Mouse (Mus musculus): ENCODE results near the gene Tpx2. TPM values are rescaled to one million over a fixed set of nuclear protein-coding genes. Genes with fewer than 3 reads are reported as not detected.

Gene Tpx2
- polyA plus RNA-seq, 1 experiment from 2014 or later, result 16.1 TPM

DNA sequence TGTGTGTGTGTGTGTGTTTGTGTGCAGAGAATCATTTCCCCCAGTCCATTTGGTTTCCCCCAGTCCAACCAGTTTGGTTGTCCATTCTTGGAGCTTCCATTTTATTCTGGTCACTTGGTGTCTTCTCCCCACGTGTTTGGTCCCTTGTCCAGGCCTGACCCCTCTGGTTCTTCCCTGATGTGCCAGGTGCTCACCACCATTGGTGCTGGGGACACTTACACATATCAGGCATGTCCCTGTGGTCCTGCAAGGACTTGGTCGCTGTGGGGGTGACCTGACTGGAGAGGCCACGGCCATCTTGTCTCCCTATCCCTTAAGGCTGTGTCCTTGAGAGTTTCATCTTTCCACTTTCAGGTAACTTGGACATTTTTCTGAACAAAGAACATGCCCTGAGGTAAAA lies 49.2 kb downstream of the Tpx2 start:
- WGBS, result 94% methylated on average over 3 of the region's 3 CpGs
- Histone ChIP-seq H3K36me3 (ENCODE audit: control insufficient read depth, insufficient read depth) (peaks cover 34% of the 10 kb centered on the region), H3K4me2 (replicated peaks; ENCODE audit: low read depth) (no peak overlapping the region), H3K4me1 (replicated peaks; ENCODE audit: control insufficient read depth, insufficient read depth, low read length) (no peaks in the 10 kb centered on the region), H3K9ac (ENCODE audit: low read depth, low read length) (no peak overlapping the region), H3K4me3 (ENCODE audit: low read depth, low read length) (no peak overlapping the region), H3K27me3 (replicated peaks; ENCODE audit: control insufficient read depth, insufficient read depth, low read length) (no peaks in the 10 kb centered on the region), H3K9me3 (ENCODE audit: control insufficient read depth) (no peaks in the 10 kb centered on the region), H3K27ac (ENCODE audit: low read depth, low read length) (no peak overlapping the region)
- ATAC-seq, result no peak
- TF ChIP-seq CTCF (IDR thresholded peaks at IDR 0.05; ENCODE audit: low read depth), result no peak

DNA sequence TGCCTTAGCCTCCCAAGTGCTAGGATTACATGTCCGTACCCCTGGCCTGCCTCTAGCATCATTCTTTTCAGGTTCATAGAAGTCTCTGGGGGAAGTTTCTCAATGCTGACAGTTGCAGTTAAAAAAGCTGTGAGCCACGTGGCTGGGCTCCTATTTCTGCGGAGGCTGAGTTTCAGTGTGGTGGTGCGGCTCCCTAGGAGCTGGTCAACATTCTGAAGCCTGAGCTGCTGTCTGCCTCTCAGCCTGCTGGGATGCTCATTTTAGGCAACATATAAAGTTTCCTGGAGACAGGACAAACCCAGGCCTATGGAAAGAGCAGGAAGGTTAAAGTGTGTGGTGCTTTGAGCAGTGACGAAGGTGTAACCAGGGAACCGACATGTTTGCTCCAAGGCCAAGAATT lies 51.2 kb downstream of the Tpx2 start:
- Histone ChIP-seq H3K4me1 (replicated peaks; ENCODE audit: control insufficient read depth, insufficient read depth, low read length) (no peaks in the 10 kb centered on the region), H3K27ac (ENCODE audit: low read depth, low read length) (no peak overlapping the region), H3K4me2 (replicated peaks; ENCODE audit: low read depth) (no peak overlapping the region), H3K36me3 (ENCODE audit: control insufficient read depth, insufficient read depth) (peaks cover 13% of the 10 kb centered on the region), H3K4me3 (ENCODE audit: low read depth, low read length) (no peak overlapping the region), H3K27me3 (replicated peaks; ENCODE audit: control insufficient read depth, insufficient read depth, low read length) (no peaks in the 10 kb centered on the region), H3K9me3 (ENCODE audit: control insufficient read depth) (no peaks in the 10 kb centered on the region), H3K9ac (ENCODE audit: low read depth, low read length) (no peak overlapping the region)
- ATAC-seq, result no peak
- 80% methylated on average over 6 of the region's 6 CpGs for WGBS
- TF ChIP-seq CTCF (IDR thresholded peaks at IDR 0.05; ENCODE audit: low read depth), result no peak

DNA sequence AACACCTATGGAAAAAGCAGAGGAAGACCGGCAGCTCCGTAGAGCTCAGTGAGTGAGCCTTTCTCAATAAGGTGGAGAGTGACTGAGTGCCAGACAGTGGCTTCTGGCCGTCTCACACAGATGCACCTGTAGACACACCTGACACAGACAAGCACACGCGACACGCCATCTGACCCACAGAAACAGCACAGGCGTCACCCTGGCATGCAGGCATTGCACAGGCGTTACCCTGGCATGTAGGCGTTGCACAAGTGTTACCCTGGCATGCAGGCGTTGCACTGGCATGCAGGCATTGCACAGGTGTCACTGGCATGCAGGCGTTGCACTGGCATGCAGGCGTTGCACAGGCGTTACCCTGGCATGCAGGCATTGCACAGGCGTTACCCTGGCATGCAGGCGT lies 53.5 kb downstream of the Tpx2 start:
- Histone ChIP-seq H3K9me3 (ENCODE audit: control insufficient read depth) (no peaks in the 10 kb centered on the region), H3K4me3 (ENCODE audit: low read depth, low read length) (no peak overlapping the region), H3K9ac (ENCODE audit: low read depth, low read length) (no peak overlapping the region), H3K27ac (ENCODE audit: low read depth, low read length) (no peak overlapping the region), H3K4me1 (replicated peaks; ENCODE audit: control insufficient read depth, insufficient read depth, low read length) (no peaks in the 10 kb centered on the region), H3K4me2 (replicated peaks; ENCODE audit: low read depth) (no peak overlapping the region), H3K36me3 (ENCODE audit: control insufficient read depth, insufficient read depth) (no peaks in the 10 kb centered on the region), H3K27me3 (replicated peaks; ENCODE audit: control insufficient read depth, insufficient read depth, low read length) (no peaks in the 10 kb centered on the region)
- 89% methylated on average over 15 of the region's 15 CpGs for WGBS
- TF ChIP-seq CTCF (IDR thresholded peaks at IDR 0.05; ENCODE audit: low read depth), result no peak
- ATAC-seq, result no peak

DNA sequence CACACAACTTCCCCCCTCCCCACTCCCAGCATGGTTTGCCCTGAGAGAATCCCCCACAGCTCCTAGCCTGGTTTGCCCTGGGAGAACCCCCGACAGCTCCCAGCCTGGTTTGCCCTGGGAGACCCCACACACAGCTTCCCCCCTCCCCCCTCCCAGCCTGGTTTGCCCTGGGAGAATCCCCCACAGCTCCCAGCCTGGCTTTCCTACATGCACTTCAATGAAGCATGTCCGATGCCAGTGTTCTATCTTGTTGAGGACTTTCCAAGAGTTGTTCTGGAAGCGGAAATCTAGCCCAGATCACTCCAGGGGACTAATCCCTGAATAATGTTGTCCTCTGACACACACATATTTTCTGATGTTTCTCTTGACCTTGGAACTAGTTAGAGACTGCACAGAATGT lies 54.9 kb downstream of the Tpx2 start:
- Histone ChIP-seq H3K4me2 (replicated peaks; ENCODE audit: low read depth) (no peak overlapping the region), H3K4me1 (replicated peaks; ENCODE audit: control insufficient read depth, insufficient read depth, low read length) (no peaks in the 10 kb centered on the region), H3K36me3 (ENCODE audit: control insufficient read depth, insufficient read depth) (no peaks in the 10 kb centered on the region), H3K27me3 (replicated peaks; ENCODE audit: control insufficient read depth, insufficient read depth, low read length) (no peaks in the 10 kb centered on the region), H3K4me3 (ENCODE audit: low read depth, low read length) (no peak overlapping the region), H3K9me3 (ENCODE audit: control insufficient read depth) (no peaks in the 10 kb centered on the region), H3K27ac (ENCODE audit: low read depth, low read length) (no peak overlapping the region), H3K9ac (ENCODE audit: low read depth, low read length) (no peak overlapping the region)
- WGBS, result 54% methylated on average over 3 of the region's 3 CpGs
- TF ChIP-seq CTCF (IDR thresholded peaks at IDR 0.05; ENCODE audit: low read depth), result no peak
- ATAC-seq, result no peak

DNA sequence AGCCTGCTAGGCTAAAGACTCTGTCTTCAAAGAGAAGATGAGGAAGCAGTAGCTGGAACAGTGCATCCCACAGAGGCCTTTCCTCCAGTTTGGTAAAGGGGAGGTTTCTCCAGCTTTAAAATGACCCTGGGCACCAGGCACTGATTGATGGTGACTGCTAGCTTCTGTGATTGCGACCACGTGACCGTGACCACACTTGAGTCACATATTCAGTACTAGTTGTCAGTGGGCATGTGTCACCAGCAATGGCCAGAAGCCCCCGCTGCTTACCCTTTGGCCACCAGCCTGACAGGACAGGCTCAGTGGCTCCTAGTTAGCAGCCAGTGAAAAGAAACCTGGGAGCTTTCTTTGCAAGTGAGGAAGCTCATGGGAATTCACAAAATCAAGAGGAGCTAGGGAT lies 55.8 kb downstream of the Tpx2 start:
- TF ChIP-seq CTCF (IDR thresholded peaks at IDR 0.05; ENCODE audit: low read depth), result no peak
- Histone ChIP-seq H3K9me3 (ENCODE audit: control insufficient read depth) (no peaks in the 10 kb centered on the region), H3K36me3 (ENCODE audit: control insufficient read depth, insufficient read depth) (no peaks in the 10 kb centered on the region), H3K4me2 (replicated peaks; ENCODE audit: low read depth) (no peak overlapping the region), H3K4me3 (ENCODE audit: low read depth, low read length) (no peak overlapping the region), H3K4me1 (replicated peaks; ENCODE audit: control insufficient read depth, insufficient read depth, low read length) (no peaks in the 10 kb centered on the region), H3K9ac (ENCODE audit: low read depth, low read length) (no peak overlapping the region), H3K27me3 (replicated peaks; ENCODE audit: control insufficient read depth, insufficient read depth, low read length) (no peaks in the 10 kb centered on the region), H3K27ac (ENCODE audit: low read depth, low read length) (no peak overlapping the region)
- 89% methylated on average over 4 of the region's 4 CpGs for whole genome bisulfite sequencing
- no peak for ATAC-seq

DNA sequence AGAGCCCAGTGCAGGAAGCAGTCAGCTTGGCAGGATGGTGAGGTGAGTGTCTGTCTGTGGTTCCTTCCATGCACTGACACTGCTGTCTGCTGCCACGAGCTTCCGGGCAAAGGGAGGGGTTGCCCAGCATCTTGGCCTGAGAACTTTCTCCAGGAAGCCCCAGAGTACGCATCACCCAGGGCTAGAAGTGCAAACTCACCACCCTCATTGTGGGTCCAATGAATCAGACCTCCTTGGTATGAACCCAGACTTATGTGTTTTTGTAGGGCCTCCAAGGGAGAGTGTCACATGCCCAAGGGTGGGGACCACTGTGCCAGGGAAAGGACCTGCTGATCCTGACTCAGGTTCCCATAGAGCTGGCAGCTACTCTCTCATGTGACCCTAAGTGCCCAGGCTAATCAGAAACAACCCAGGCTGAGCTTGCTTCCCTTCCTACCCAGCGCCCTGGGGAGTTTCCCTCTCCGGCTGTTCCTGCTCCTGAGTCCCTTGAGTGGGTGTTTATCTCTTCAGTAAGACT lies 56.4 kb downstream of the Tpx2 start:
- Histone ChIP-seq H3K36me3 (ENCODE audit: control insufficient read depth, insufficient read depth) (no peaks in the 10 kb centered on the region), H3K9ac (ENCODE audit: low read depth, low read length) (no peak overlapping the region), H3K4me1 (replicated peaks; ENCODE audit: control insufficient read depth, insufficient read depth, low read length) (no peaks in the 10 kb centered on the region), H3K9me3 (ENCODE audit: control insufficient read depth) (no peaks in the 10 kb centered on the region), H3K4me2 (replicated peaks; ENCODE audit: low read depth) (no peak overlapping the region), H3K27me3 (replicated peaks; ENCODE audit: control insufficient read depth, insufficient read depth, low read length) (no peaks in the 10 kb centered on the region), H3K4me3 (ENCODE audit: low read depth, low read length) (no peak overlapping the region), H3K27ac (ENCODE audit: low read depth, low read length) (no peak overlapping the region)
- no peak for ATAC-seq
- WGBS, result 56% methylated on average over 5 of the region's 5 CpGs
- no peak for TF ChIP-seq CTCF (IDR thresholded peaks at IDR 0.05; ENCODE audit: low read depth)

All from intestine, postnatal 0 days (tissue).